Mouse (Mus musculus) lung, postnatal 25 days (tissue): Measurements from ENCODE around the gene Med22.

ENCODE experiments used
- DNase-seq: peaks from one replicate; pipeline ENCODE4 v3.0.0; 2022; ENCODE audit warnings: low spot score

Gene Med22

DNA sequence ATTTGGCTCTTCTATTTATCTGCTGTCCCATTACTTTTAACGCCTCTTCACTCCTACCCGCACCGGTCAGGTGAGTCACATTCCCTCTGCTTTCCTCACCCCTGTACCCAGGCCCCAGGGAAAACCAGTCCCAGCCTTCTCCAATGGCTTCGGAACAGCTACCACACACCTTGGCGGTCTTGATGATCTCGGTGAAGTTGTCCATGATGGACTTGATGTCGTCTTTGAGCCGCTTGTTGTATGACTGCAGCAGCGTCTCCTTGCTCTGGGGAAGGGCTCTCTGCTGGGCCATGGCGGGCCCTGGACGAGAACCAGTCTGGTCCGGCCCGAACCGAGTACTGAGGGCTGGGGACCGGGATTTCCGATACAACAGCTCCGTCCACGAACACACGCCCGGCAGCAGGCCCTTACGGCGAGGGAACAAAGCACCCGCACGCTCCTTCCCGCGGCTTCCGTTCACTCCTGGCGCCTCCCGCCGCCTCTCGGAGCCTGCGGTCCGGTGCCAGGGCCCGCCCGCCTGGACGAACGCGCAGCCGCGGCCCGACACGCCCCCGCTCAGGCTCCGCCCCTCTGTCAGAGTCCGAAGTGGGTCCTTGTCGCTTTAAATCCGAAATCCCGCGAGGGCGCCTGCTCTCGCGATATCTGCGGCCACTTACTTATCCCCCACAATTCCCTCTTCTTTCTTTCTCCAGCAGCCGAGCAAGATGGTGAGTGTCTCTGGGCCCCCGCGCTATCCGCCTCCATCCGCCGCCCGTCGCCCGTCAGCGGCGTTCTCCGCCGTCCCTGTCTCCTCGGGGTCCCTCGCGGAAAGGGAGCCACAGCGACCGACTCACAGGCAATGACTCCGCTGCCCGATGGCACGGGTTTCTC is at the start of gene Med22, which contains the start of gene Rpl7a:
Gene Med22, minus strand, starts transcription at position 554 of the 870 bp plus-strand sequence.
Gene Rpl7a, plus strand, starts transcription at position 641 of the 870 bp plus-strand sequence.
- peak; percentile 99 for DNase-seq

DNA sequence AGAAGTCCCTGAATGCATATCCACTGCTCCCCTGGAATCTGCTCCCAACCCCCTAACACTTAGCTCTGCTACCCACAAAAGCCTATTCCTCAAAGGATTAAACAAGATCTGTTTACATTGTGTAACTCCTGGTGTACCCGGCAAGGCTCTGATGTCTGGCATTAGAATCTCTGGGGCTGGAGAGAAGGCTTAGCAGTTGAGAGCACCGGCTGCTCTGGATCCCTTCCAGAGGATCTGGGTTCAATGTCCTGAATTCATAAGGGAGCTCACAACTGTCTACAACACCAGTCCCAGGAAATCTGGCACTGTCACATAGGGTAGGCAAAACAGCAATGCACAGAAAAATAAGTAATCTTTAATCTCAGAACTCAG is 47.0 kb upstream of the Med22 start:
- no peak for DNase-seq

DNA sequence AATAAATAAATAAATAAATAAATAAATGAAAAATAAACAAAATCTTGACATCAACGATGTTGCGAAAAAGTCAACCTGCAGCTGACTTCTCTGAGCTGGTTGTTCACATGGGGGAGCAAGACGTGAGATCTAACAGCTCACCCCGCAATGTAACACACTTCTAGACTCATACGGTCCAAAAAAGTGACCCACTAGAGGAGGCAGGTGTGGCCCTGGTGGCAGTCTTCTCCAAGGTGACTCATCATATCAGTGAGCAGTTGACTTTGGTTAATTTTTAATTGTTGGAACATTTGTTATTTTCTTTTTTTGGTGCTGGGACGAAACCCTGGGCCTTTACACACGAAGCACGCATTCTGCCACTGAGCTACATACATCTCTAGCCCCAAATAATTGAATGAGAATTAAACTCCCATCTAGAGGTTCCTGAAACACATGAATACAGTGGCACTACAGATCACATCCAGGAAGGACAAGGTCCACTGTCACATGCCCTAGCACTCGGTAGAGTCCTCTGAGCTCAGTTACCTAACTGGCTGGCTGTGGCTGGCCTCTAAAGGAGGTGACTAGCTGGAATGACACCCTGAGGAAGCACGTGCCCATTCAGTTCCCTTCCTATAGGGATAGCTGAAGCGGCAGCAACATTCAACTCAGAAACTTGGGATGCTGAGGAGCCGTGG is 46.5 kb upstream of the Med22 start:
- DNase-seq: no peak

DNA sequence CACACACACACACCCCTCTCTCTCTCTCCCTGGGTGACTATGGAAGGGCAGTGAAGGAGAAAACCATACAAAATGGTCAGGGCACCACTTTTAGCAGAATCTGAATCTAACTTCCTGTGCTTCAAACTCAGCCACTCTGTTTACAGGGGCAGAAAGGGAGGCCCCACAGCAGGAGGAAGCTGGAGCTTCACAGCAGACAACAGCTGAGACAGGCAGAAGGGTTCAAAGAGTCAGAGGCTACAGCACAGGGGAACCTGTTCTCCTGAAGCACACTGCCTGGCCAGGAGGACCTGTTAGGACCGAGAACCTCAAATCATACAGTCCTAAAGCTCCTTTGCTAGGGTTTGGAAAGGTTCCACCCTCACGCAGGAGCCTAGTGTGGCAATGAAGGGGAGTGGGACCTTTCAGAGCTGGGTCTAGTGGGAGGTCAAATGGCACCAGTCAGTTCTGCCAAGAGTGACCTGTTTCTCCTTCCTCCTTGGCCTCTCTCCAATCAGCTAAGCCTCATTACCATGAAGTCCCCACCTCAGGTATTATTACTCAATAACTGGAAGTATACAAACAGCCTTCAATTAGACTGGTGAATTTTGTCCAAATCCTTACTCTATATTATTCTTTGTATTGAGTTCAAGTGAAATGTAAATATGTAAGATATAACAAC is 44.4 kb upstream of the Med22 start:
- peak; percentile 52 for DNase-seq

DNA sequence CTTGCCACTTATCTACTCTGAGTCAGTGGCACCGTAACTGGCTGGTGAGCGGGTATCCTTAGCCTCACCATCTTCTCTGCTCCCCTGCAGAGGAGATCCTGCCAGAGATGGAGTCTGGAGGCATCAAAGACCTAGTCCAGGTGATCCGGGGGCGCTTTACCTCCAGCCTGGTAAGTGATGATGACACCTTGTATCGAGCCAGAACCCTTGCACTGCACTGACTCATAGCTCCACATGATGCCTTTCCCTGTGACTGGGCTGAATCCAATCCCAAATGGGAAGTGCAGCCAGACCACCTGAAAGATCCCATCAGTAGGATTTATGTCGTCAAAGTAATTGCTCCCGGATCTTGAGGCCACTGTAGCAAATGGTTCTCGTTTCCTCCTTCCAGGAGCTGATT is 42.4 kb upstream of the Med22 start:
- no peak for DNase-seq

DNA sequence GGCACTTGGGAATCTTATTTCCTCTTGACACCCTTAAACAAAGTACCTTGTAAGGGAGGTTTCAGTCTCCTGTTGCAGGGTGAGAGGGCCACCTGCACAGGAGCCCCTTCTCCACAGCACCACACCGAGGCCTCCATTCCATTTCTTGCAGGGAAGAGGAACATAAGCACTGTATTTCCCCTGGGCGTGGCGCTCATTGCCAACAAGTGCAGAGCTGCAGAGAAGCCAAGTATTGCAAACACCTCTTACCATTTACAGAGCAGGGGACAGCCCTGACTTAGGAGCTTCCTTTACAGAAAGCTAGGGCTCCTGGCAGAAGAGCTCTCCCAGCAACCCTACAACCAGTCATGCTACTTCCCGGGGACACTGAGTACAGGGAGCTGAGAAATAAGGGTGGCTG is 41.7 kb upstream of the Med22 start:
- DNase-seq: no peak

DNA sequence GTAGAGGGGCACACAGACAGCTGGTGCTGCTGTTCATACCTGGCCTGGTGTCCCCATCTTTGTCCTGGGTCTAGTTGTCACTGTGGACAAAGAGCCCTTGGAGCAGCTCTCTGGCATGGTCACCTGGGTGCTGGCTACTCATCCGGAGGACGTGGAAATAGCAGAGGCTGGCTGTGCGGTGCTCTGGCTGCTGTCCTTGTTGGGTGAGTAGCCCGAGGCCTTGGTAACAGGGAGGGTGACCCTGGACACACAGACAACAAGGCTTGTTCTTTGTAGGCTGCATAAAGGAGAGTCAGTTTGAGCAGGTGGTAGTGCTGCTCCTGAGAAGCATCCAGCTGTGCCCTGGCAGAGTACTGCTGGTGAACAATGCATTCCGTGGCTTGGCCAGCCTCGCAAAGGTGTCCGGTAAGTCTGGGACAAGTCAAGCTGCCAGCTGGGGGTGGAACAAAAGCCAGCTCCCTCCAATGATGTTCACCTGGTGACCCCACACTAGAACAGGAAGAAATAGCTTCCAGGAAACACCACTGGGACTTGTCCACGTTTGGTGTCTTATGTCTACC is 40.9 kb upstream of the Med22 start:
- DNase-seq: no peak

DNA sequence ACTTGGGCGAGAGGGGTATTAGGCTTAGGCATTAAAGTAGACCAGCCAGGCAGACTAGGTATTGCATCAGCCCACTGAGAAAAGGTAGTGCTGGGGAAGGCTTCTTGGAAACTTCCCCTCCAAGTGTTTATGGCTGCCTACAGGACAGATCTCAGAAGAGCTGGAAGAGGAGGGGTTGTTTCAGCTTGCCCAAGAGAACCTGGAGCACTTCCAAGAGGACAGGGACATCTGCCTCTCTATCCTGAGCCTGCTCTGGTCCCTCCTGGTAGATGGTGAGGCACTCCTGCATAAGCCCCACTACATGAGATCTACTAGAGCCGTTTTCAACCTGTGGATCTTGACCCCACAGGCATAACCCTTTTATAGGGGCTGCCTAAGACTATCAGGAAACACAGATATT is 39.9 kb upstream of the Med22 start:
- DNase-seq: no peak

DNA sequence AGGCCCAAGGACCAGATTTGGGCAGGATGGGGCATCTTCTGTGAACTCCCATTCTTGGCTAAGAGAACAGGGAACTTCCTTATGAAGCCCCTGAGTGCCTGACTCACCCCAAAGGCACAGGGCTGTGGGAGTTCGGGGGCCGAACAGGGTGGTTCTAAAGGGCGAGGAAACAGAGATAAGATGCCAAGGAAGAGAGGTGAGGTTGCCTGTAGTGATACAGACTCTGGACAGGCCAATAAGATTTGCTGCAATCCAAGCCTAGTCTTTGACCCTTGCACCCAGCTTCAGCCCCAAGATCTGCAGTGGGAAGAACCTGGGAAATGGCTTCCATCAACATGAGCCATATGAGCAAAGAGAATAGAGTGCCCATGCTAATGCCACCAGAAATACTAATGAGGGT is 32.8 kb upstream of the Med22 start:
- DNase-seq: no peak

DNA sequence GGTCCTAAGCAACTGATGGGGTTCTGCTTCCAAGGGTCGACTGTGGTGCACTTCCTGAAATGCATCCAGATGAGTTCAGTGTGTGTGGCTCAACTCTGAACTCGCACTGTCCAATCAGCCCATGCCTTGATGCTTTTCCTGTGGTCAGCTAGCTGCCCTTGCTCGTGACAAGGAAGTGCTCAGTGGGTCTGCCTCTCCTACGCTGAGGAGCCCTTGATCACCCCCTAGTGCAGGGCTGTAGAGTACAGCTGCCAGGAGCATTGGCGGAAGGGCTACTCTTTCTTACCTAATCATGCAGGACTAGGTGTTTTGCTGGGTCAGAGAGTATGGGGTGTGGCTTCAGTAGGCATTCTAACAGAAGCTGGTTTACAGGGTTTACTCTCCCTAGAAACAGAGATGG is 31.1 kb upstream of the Med22 start:
- peak; percentile 59 for DNase-seq

DNA sequence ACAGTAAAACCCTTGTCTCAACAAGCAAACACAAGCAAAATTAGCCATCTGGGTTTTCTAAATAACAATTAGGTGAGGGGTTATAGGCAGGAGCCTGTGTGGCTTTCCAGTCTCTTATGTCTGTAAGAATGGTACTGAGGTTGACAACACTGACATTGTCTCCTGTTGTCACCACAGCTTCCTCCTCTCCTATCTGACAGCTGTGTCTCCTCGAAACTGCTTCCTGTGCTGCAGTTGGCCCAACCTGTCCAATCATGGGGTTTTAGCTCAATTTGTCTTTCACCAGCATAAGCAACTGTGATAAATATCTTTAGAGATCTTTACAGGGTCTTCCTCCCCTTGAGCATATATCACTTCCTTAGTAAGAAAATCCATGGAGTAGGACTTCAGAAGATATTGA is 25.9 kb upstream of the Med22 start:
- DNase-seq: no peak

DNA sequence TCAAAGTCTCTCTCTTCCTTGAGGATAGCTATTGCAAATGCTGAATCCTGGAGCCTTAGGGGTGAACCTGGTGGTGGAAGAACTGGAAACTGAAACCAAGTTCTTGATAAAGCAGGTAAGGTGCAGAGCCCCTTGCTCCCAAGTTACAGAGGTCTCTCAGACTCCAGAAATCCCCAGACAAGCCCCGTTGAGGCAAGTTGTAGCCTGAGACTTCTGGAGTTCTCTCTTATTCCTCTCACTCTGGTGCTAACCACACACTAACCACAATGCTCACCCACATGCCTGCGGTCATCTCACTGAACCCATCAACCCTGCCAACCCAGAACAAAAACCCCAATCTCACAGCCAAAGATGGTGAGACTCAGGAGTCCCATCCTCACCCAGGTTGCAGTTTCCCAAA is 24.8 kb upstream of the Med22 start:
- no peak for DNase-seq

DNA sequence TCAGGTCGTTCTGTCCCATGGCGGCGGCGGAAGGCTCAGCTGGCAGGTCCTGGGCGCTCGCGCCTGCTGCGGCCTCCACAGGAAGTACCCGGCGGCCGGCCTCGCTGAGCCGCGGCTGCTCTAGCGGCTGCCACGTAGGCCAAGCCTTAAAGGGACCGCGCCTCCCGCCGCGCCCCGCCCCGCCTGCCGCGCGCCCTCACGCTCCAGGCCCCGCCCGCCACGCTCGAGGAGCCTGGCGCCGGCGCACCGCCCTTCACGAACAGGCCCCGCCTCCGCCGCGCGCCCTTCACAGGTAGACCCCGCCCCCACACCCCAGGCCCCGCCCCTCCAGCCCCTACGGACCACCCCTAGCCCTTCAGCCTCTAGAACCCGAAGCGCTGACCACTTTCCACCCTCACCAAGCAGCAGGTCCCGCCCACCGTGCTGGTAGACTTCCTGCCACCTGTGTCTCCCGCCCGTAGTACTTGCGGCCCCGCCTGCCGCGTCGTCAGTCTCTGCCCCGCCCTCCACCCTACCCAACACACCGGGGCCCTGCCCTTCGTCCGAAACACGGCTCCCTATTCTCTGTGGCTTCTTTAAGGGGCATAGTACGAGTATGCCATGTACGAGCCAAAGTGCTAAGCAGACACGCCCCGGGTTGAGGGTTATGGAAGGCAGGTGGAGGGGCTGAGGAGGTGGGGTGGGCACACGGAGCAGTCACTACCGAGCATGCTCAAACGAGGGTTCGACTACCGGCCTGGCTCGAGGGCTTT is 23.0 kb upstream of the Med22 start, which contains the start of the genes Surf4 and Stkld1:
Gene Surf4, minus strand, starts transcription at position 625 of the 752 bp plus-strand sequence.
Gene Stkld1, plus strand, starts transcription at position 744 of the 752 bp plus-strand sequence.
- DNase-seq: peak; percentile 95

DNA sequence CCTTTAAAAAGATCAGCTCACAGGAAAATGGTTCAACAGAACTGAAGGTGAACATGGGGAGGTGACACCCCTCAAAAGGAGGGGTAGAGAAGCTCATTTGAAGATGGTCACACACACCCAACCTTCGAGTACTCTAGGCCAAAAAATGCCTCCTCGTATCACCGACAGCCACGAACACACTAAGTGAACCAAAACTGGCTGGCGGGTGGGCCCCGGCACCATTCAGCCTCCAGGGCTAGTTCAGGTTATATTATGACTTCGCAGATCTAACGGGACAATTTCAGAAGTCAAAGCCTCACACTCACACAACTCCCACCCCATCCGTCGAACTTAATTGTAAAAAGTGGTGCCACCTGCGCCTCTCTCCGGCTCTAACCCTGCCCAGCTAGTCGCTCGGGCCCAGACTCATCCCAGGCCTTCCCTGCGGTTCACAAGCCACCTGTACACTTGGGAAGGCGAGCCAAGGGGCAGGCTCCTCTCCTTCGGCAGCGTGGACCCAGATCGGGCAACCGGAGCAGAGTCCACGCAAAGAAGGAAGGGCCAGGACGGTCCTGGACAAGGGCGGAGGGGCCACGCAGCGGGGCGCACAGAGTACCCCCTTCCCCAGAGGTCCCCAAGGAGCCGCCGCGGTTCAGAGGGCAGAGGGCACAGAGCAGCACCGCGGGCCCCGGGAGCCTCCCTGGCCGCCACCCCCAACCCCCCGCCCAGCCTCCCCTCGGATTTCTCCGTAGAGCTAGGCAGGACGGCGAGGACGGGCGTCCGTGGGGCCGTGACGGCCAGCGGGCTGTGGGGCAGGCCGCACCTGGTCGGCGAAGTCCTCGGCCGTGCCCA is 22.2 kb upstream of the Med22 start:
- DNase-seq: peak; percentile 9

DNA sequence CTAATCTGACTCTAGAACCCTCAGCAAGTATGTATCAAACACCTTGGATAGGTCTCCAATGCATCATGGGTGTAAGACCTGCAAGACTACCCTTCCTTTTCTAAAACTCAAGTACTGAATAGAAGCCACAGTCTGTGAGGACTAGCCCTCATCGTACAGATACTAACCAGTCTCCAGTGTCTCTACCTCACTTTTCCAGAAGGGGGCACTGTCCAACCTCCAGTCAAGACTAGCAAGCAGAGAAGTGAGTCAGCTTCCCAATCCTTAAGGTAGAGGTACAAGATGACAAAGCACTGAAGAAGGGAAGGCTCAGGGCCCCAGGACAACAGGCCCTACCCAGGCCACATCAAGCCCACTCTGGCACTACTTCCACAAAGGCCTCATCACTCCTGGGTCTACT is 19.9 kb upstream of the Med22 start:
- peak; percentile 77 for DNase-seq

DNA sequence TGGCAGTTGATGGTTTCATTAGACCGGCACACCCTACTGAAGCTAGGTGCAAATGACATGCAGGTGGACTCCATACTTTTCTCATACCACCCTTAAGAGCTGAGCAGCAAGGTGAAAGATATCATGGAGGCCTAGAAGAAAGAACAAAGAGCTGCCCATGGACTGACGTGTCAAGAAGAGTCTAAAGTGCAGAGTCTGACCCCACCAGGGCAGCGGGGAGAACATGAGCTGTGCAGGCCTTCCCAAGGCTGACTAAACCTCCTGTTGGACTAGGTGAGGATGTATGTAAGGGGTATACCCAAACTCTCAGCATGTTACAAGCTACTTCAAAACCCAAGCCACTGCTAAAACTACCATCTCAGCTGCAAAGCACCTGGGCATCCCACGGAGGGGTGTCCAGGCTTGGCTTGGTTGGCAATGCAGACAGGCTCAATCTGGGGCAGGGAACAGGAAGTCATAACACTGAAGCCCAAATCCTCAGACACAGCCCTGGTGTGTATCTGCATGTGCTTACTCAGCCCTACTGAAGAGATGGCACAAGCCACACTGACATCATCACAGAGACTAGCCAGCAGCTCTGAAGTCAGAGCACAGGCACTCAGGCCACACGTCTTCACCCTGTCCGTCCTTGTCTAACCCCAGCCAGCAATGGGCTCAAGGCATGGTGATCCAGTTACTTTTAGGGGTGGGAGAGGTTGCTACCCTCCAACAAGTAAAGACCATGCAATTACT is 17.4 kb upstream of the Med22 start:
- DNase-seq: no peak

DNA sequence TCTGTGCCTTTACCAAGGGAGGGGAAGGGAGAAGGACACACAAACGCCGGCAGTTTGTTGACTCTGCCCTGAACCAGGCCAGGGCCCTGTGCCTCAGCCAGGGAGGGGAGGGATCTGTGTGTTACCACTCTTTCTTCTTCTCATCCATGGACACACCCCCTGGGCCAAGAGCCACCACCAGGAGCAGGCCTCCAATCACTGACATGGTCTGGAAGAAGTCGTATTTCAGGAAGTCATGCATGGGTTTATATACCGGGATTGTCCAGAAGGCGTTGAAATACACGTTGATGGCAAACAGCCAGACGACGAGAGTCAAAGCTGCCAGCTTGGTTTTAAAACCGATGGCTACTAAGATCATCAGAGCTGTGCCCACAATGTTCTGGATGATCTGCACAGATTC is 11.3 kb upstream of the Med22 start:
- DNase-seq: no peak

DNA sequence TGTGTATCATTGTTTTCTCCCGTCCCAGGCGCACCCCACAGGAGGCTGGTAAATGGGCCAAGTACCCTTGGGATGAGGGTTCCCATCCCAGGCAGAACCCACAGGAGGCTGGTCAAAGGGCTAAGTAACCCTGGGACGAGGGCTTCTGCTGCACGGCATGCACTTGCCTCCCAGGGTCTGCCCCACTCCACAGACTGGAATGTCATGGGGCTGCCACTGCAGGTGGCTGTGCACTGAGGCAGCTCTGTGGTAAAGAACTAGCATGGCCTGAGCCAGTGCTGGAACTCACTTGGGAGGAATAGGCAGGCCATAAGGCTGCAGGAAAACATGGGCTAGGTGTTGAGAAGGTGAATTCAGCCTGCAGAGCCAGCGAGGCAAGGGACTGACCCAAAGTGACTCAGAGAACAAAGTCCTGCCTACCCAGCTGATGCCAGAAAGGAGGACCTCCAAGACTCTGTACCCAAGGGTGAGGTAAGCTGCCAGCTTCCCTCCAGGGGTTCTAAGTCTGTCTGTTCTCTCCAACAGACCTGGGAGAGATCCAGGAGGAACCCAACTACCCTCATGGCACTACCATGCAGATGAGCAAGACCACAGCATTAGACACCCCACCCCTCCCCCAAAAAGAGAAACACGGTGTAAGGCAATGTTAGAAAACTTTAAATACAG is 9.8 kb upstream of the Med22 start:
- DNase-seq: no peak

DNA sequence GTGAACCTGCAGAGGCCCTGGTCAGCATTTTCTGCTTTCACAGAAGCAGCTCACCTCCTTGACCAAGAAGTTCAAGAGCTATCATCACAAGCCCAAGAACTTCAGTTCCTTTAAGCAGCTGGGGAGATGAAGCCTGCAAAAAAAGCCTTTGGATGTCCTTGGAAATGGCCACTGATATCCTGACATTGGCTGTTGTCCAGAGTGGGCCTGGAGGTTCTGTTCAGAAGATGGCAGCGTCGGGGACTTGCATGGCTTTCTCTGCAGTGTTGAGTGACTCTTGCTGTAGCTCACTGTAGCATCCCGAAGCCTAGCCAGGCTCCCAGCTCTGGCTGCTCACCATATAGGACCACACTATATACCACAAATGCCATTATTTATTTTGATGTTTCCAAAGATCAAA is 9.2 kb upstream of the Med22 start:
- DNase-seq: no peak

DNA sequence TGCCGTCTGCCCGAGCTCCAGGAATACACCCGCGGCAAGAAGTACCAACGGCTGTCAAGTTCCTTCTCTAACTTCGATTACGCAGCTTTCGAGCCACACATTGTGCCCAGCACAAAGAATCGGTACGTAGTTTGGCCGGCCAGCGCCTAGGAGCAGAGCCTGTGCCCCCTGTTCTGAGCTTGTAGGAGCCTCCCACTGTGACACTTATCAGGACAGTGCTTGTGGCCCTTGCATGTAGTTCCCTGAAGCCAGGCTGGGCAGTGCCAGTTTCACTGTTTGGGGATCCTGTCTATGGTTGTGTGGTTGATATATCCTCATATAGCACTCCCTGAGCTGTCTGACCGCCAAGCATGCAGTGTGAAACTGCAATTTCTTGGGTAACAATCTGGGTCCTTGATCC is 6.3 kb upstream of the Med22 start:
- DNase-seq: no peak
